Mouse (Mus musculus) kidney, adult 2 months (tissue): ENCODE data around the gene Kif26a.

Experiments
- CTCF ChIP-seq: fragments of 200-500 bp; conservative IDR thresholded peaks from 2 replicates; pipeline ENCODE4 v1.5.1; 2011; ENCODE audit warnings: low read depth, mild to moderate bottlenecking, control low read depth, low read length, moderate library complexity, mixed read lengths; ENCODE audit not compliant: insufficient read depth, insufficient read length
- POLR2A ChIP-seq: fragments of 200-500 bp; IDR thresholded peaks from one replicate; pipeline ENCODE4 v1.6.1; 2011; ENCODE audit warnings: low read depth, low read length, control low read depth

DNA sequence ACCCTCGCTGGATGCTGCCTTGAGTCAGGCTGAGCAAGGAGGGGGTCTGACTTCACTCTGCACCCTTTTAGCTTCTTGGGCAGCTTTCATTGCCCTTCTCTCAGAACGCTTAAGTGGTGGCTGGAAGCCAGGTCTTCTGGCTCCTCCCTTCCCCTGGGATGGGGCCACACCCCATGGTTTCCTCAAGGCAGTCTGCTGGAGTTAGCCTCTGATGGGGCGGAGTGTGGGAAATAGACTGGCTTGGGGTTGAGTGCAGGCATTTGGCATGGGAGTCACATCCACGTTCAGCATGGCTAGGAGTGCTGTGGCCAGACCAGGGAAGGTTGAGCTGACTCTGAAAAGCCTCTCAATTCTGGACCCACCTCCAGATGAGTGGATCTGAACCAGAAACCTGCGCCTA lies 23.2 kb downstream of the Kif26a start:
- TF ChIP-seq CTCF (no peak), POLR2A (no peak)
